Mouse (Mus musculus) heart, embryonic 11.5 days (tissue): ENCODE measurements around the gene Zbed3. TPM values are rescaled to one million over a fixed set of nuclear protein-coding genes. Genes with fewer than 3 reads are reported as not detected.
A peak's percentile ranks its signal among the peaks of the same experiment; 100 is the strongest.

Experiments
- ATAC-seq: fragments of 200-750 bp; cut with Nextera tagmentation; replicated peaks from 2 replicates; pipeline ENCODE4 v1.8.0; 2017; ENCODE audit warnings: moderate library complexity; ENCODE audit not compliant: insufficient number of reproducible peaks, low FRiP score, low TSS enrichment
- H3K27ac ChIP-seq: fragments of 300-500 bp; sonication (generic); 2 replicates; pipeline ENCODE4 v1.5.1; 2014; ENCODE audit warnings: mild to moderate bottlenecking, low read depth, low read length
- H3K27me3 ChIP-seq: fragments of 300-500 bp; sonication (generic); 2 replicates; pipeline ENCODE4 v1.6.1; 2014; ENCODE audit warnings: mild to moderate bottlenecking, low read length, mixed read lengths; ENCODE audit not compliant: control insufficient read depth, insufficient read depth
- H3K36me3 ChIP-seq: fragments of 300-500 bp; sonication (generic); 2 replicates; pipeline ENCODE4 v1.6.1; 2014; ENCODE audit warnings: mild to moderate bottlenecking, low read length, moderate library complexity, mixed read lengths; ENCODE audit not compliant: control insufficient read depth, insufficient read depth
- H3K4me1 ChIP-seq: fragments of 300-500 bp; sonication (generic); 2 replicates; pipeline ENCODE4 v1.6.1; 2014; ENCODE audit warnings: low read length; ENCODE audit not compliant: control insufficient read depth, insufficient read depth
- H3K4me2 ChIP-seq: fragments of 300-500 bp; sonication (generic); 2 replicates; pipeline ENCODE4 v1.6.1; 2014; ENCODE audit warnings: mild to moderate bottlenecking, moderate library complexity
- H3K4me3 ChIP-seq: fragments of 300-500 bp; sonication (generic); 2 replicates; pipeline ENCODE4 v1.5.1; 2014; ENCODE audit warnings: low read depth, low read length
- H3K9ac ChIP-seq: fragments of 300-500 bp; sonication (generic); 2 replicates; pipeline ENCODE4 v1.6.1; 2014; ENCODE audit warnings: mild to moderate bottlenecking, low read depth, low read length, moderate library complexity
- H3K9me3 ChIP-seq: fragments of 300-500 bp; sonication (generic); replicated peaks from 2 replicates; pipeline ENCODE4 v1.6.1; 2016; ENCODE audit warnings: low read length; ENCODE audit not compliant: control insufficient read depth
- WGBS: fragments of 180-500 bp; shearing (Covaris S2); extraction: QIAGEN DNeasy Blood & Tissue Kit; methylation state at CpG from one replicate; pipeline ENCODE4 v1.1.7; 2014; ENCODE audit not compliant: insufficient replicate concordance; 5-methylcytosine and 5-hydroxymethylcytosine counted together
- polyA plus RNA-seq: library from polyadenylated mRNA; unstranded; fragments of >200 nt; fragmentation: Nextera tagmentation; extraction: Ambion mirVana; gene quantifications from 2 replicates; pipeline ENCODE4 v1.2.1, GENCODE M21; 2014

The Zbed3 gene
- polyA plus RNA-seq, 1 experiment from 2014 or later, result 57.8 TPM

- no peak overlapping the region for H3K9ac ChIP-seq
- no peak for ATAC-seq
- H3K4me1 ChIP-seq, result no peaks in the 10 kb centered on the region; the same call in 1 of the 2 replicates
- no peaks in the 10 kb centered on the region for H3K36me3 ChIP-seq
- H3K9me3 ChIP-seq, result no peaks in the 10 kb centered on the region
- no peaks in the 10 kb centered on the region for H3K27me3 ChIP-seq
- H3K4me3 ChIP-seq, result no peak overlapping the region
- WGBS, result 65% methylated on average over 8 of the region's 8 CpGs
- no peak overlapping the region for H3K27ac ChIP-seq
- no peak overlapping the region for H3K4me2 ChIP-seq
These were observed 16.2 kb upstream of the Zbed3 start for GRCm38 (mm10) chr13:95307100-95307655.

DNA sequence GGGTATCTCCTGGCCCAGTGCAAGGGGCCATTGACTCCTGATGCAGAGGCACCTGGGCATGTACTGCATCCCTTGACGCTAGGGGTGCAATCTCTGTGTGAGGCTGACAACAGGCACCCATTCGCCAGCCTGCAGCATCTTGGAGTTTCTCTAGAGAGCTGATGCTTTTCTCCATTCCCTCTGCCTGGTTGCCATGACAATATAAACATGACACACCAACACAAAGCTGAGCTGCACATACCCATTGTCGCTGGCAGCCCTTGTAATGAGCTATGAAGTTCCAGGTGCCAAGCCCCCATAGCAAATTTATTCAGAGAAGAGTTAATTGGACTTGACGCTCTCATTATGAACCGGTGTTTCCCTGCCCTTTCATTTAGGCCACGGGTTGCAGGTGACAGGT, 11.4 kb upstream of the Zbed3 start:
- H3K9me3 ChIP-seq, result no peaks in the 10 kb centered on the region
- no peaks in the 10 kb centered on the region for H3K36me3 ChIP-seq
- no peak overlapping the region for H3K27ac ChIP-seq
- no peak for ATAC-seq
- H3K4me3 ChIP-seq, result no peak overlapping the region
- no peak overlapping the region for H3K4me2 ChIP-seq
- no peaks in the 10 kb centered on the region for H3K4me1 ChIP-seq
- H3K27me3 ChIP-seq, result no peaks in the 10 kb centered on the region
- no peak overlapping the region for H3K9ac ChIP-seq
- WGBS, result 73% methylated on average over 6 of the region's 6 CpGs

DNA sequence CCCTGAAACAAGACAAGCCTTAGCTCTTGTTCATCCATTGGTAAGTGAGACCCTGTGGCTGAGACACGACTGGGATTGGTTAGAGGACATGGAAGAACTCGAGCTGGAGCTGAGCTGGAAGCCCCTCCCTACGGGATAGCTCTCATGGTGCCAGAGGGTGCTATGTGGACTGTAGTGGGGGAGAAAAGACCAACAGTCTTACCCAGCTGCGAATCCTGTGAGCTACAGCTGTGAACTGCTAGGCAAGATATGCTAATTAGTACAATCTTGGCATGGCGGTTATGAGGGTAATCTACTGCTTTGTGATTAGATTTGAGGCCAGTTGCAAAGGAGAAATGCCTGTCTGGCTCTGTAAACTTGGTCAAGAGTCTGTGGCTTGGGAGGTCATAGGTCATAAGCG, 4.3 kb upstream of the Zbed3 start:
- H3K4me1 ChIP-seq, result no peaks in the 10 kb centered on the region
- H3K4me2 ChIP-seq, result no peak overlapping the region
- ATAC-seq, result no peak
- H3K4me3 ChIP-seq, result no peak overlapping the region
- H3K27me3 ChIP-seq, result no peaks in the 10 kb centered on the region
- no peak overlapping the region for H3K9ac ChIP-seq
- no peaks in the 10 kb centered on the region for H3K9me3 ChIP-seq
- no peaks in the 10 kb centered on the region for H3K36me3 ChIP-seq
- no peak overlapping the region for H3K27ac ChIP-seq
- WGBS, result 58% methylated on average over 6 of the region's 6 CpGs

DNA sequence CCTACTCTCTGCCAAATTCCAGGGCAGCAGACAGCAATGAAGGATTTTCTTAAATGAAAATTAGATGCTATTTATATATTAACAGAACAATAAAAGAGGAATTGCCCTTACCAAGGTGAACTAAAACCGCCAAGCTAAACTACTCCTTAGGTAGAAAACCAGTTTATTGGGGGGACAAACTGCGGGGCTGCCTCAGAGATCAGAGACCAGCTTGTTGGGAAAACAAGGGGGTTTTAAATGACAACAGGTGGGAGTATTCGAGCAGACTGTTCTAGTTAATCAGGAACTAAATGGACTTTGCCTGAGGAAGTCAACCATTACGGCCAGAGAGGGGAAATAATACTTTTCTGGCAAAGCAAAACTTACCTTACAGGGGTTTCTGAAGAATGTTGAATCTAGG, 3.0 kb upstream of the Zbed3 start:
- H3K27ac ChIP-seq, result no peak overlapping the region
- H3K9ac ChIP-seq, result no peak overlapping the region
- H3K4me1 ChIP-seq, result no peaks in the 10 kb centered on the region
- no peaks in the 10 kb centered on the region for H3K27me3 ChIP-seq
- no peak overlapping the region for H3K4me2 ChIP-seq
- H3K36me3 ChIP-seq, result no peaks in the 10 kb centered on the region
- no peak overlapping the region for H3K4me3 ChIP-seq
- ATAC-seq, result no peak
- no peaks in the 10 kb centered on the region for H3K9me3 ChIP-seq
- WGBS, result 62% methylated on average over 4 of the region's 4 CpGs

GRCm38 (mm10) chr13:95323950-95324625, 676 bp downstream of the Zbed3 start:
- H3K4me3 ChIP-seq, result peak overlapping the region; percentile 87
- peak overlapping the region; percentile 97; the same call in 1 of the 2 replicates for H3K27ac ChIP-seq
- no peaks in the 10 kb centered on the region for H3K9me3 ChIP-seq
- H3K4me2 ChIP-seq, result peak overlapping the region; percentile 89
- H3K4me1 ChIP-seq, result peaks cover 8% of the 10 kb centered on the region
- H3K9ac ChIP-seq, result peak overlapping the region; percentile 99
- no peak for ATAC-seq
- no peaks in the 10 kb centered on the region for H3K27me3 ChIP-seq
- 25% methylated on average over 15 of the region's 15 CpGs for WGBS
- no peaks in the 10 kb centered on the region for H3K36me3 ChIP-seq

DNA sequence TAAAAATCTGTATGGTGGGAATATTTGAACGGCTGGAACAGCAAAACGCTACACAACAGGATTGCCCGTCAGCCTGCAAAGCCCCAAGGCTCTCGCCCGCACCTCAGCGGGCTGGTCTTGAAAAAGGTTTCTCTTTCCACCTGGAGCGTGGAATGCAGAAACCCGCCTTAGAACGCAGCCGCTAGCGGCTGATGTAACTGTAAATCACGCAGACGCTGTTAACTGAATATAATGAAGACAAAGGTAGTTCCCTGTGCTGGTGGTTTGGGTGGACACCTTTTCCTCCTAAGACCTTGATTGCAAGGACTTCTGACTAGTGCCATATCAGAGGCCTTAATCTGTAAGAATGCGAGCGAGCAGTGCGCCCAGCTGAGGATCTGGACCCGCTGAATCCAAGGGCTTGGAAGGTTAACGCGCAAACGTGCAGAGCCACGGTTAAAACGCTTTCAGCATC, 1.2 kb downstream of the Zbed3 start:
- H3K9ac ChIP-seq, result peak overlapping the region; percentile 99
- no peaks in the 10 kb centered on the region for H3K36me3 ChIP-seq
- H3K27me3 ChIP-seq, result no peaks in the 10 kb centered on the region
- WGBS, result under 1% methylated on average over 22 of the region's 22 CpGs
- no peaks in the 10 kb centered on the region for H3K9me3 ChIP-seq
- peak overlapping the region; percentile 97 for H3K27ac ChIP-seq
- H3K4me2 ChIP-seq, result peak overlapping the region; percentile 89
- peaks cover 8% of the 10 kb centered on the region for H3K4me1 ChIP-seq
- ATAC-seq, result no peak
- H3K4me3 ChIP-seq, result peak overlapping the region; percentile 87

GRCm38 (mm10) chr13:95325080-95325906, 1.9 kb downstream of the Zbed3 start:
- Histone ChIP-seq H3K4me3 (peak overlapping the region; percentile 87), H3K4me2 (peak overlapping the region; percentile 89), H3K9ac (peak overlapping the region; percentile 99), H3K36me3 (no peaks in the 10 kb centered on the region), H3K9me3 (no peaks in the 10 kb centered on the region), H3K4me1 (peaks cover 8% of the 10 kb centered on the region), H3K27ac (peak overlapping the region; percentile 97), H3K27me3 (no peaks in the 10 kb centered on the region)
- ATAC-seq, result peak; percentile 55
- under 1% methylated on average over 62 of the region's 63 CpGs for WGBS

DNA sequence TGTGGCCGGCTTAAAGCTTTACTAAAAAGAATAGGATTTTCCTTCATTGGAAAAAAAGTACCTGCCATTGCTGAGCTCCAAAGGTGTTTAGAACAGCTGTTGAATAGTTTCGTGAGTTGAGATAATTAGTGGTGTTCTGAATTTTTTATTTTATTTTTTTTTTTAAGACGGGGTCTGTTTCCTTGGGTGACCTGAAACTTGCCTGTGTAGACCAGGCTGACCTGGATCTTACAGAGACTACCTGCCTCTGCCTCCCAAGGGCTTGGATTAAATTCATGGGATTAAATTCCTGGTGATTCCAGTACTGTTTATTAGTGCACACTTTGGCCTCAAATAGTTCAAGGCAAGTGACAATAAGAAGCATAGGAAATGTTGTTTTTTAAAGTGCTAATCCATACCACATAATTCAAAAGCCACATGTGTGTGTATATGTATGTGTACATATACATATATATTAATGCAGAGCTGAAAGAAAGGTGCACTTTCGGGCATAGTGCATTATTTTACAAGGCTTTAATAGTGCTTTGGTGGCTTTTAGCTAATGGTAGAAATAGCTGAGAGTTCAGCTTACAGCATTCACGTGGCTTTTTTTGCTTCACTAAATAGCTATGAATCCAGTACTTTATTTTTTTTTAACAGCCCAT, 2.6 kb downstream of the Zbed3 start:
- no peaks in the 10 kb centered on the region for H3K9me3 ChIP-seq
- WGBS, result 12% methylated on average over 5 of the region's 5 CpGs
- H3K27ac ChIP-seq, result peak overlapping the region; percentile 97
- H3K36me3 ChIP-seq, result no peaks in the 10 kb centered on the region
- peaks cover 8% of the 10 kb centered on the region for H3K4me1 ChIP-seq
- H3K4me3 ChIP-seq, result peak overlapping the region; percentile 87
- peak overlapping the region; percentile 89 for H3K4me2 ChIP-seq
- peak overlapping the region; percentile 99 for H3K9ac ChIP-seq
- no peaks in the 10 kb centered on the region for H3K27me3 ChIP-seq
- ATAC-seq, result no peak
